Mouse (Mus musculus): ENCODE data around the gene Deaf1.
"Not testable (repeated sequence)": the region's sequence is repeated elsewhere in the genome, so short reads cannot be mapped to it uniquely, and the experiment has no call there.

GRCm38 (mm10) chr7:141250486-141250885 is 77.0 kb downstream of the Deaf1 start:
- TF ChIP-seq MAZ (IDR thresholded peaks at IDR 0.05; ENCODE audit: low read depth, low read length); CTCF (conservative IDR thresholded peaks at IDR 0.05 in 1 of 2, IDR thresholded peaks at IDR 0.05 in 1 of 2; ENCODE audit: low read depth in 2 of 2, low read length in 2 of 2); USF2 (conservative IDR thresholded peaks at IDR 0.05; ENCODE audit: low read depth, low read length); POLR2A (IDR thresholded peaks at IDR 0.05; ENCODE audit: low read depth, low read length); MAFK (IDR thresholded peaks at IDR 0.05; ENCODE audit: insufficient replicate concordance, low read length); POLR2AphosphoS2 (IDR thresholded peaks at IDR 0.05; ENCODE audit: low read depth, low read length); KAT2A (IDR thresholded peaks at IDR 0.05; ENCODE audit: insufficient replicate concordance, low read length); E2F4 (IDR thresholded peaks at IDR 0.05; ENCODE audit: insufficient replicate concordance, low read depth, low read length): not testable (repeated sequence)
- TF ChIP-seq JUND (conservative IDR thresholded peaks at IDR 0.05; ENCODE audit: low read depth, low read length) (0 out of 2 replicates have a peak, but pooled peaks have one; percentile 11), MEF2A (IDR thresholded peaks at IDR 0.05; ENCODE audit: borderline replicate concordance, low read depth, low read length) (peak; percentile 71; the same call in 1 of the 2 replicates), ZNF384 (IDR thresholded peaks at IDR 0.05; ENCODE audit: low read depth, low read length) (peak; percentile 55; the same call in 1 of the 2 replicates)

Data from CH12.LX (cell line).